Mouse (Mus musculus): ENCODE data around the gene Olfr676. TPM values are rescaled to one million over a fixed set of nuclear protein-coding genes. Genes with fewer than 3 reads are reported as not detected.
"Not testable (repeated sequence)": the region's sequence is repeated elsewhere in the genome, so short reads cannot be mapped to it uniquely, and the experiment has no call there.

The Olfr676 gene
- polyA plus RNA-seq (2015; fragmentation: Nextera tagmentation; extraction: Ambion mirVana): not detected in 2 replicates

- H3K27ac ChIP-seq (replicated peaks): no peak within 1 kb of the TSS
- H3K4me3 ChIP-seq: no peak within 1 kb of the TSS
- no peaks in the 10 kb centered on the region for H3K36me3 ChIP-seq
- no peaks in the 10 kb centered on the region for H3K9me3 ChIP-seq
- ATAC-seq (ENCODE audit: low FRiP score, low read depth): no peak
- no peak within 1 kb of the TSS for H3K9ac ChIP-seq
- no peaks in the 10 kb centered on the region for H3K4me1 ChIP-seq (replicated peaks)
- no peak within 1 kb of the TSS for H3K4me2 ChIP-seq
- no peaks in the 10 kb centered on the region for H3K27me3 ChIP-seq
These were observed at the start of gene Olfr676 for GRCm38 (mm10) chr7:105032398-105032797. Gene Olfr676 (plus strand): TSS chr7:105032698.

DNA sequence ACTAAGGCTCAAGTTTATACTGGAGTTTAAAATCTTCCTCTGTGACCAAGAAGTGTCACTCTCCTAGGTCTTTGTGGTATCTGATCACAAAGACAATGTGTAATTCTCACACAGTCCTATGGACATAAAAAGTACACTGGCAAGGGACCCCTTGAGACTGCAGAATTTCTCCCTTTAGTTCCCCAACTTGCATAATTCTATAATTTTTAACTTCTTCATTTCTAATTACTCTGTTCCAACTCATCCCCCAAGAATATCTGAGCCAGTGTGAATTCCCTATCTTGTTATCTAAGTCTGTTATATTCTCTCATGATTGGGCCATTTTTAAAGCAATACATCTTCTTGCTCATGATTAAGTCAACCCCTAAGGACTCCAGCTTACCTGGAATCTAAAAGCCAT, 30.6 kb upstream of the Olfr676 start, which contains the start of gene Olfr672:
TSS of gene Olfr672 (minus strand) at position 101 of the 400 bp plus-strand sequence.
- H3K4me3 ChIP-seq: no peak within 1 kb of the TSS
- no peak within 1 kb of the TSS for H3K4me2 ChIP-seq
- no peak within 1 kb of the TSS for H3K27ac ChIP-seq (replicated peaks)
- no peak for ATAC-seq (ENCODE audit: low FRiP score, low read depth)
- H3K36me3 ChIP-seq: no peaks in the 10 kb centered on the region
- H3K9ac ChIP-seq: no peak within 1 kb of the TSS
- no peaks in the 10 kb centered on the region for H3K27me3 ChIP-seq
- H3K9me3 ChIP-seq: no peaks in the 10 kb centered on the region
- H3K4me1 ChIP-seq (replicated peaks): no peaks in the 10 kb centered on the region

DNA sequence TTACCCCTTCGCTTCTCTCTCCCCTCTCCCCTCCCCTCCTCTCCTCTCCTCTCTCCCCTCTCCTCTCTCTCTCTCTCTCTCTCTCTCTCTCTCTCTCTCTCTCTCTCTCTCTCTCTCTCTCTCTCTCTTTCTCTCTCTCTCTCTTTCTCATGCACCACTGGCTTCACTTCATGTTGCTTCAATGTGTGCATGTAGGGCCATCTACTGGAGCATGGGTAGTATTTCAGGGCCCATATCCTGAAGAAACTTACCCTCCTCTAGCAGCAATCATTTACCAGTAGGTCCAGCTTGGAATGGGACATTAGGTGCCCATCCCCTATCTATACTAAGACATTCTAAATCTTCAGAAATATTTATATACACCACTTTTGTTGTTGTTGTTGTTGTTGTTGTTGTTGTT, 10.0 kb upstream of the Olfr676 start:
- Histone ChIP-seq H3K9ac (no peak overlapping the region), H3K4me3 (no peak overlapping the region), H3K9me3 (no peaks in the 10 kb centered on the region), H3K4me1 (replicated peaks) (no peaks in the 10 kb centered on the region), H3K36me3 (no peaks in the 10 kb centered on the region), H3K27ac (replicated peaks) (no peak overlapping the region), H3K27me3 (no peaks in the 10 kb centered on the region), H3K4me2 (no peak overlapping the region)
- ATAC-seq (ENCODE audit: low FRiP score, low read depth): no peak
- 57% methylated on average over 1 of the region's 1 CpGs for WGBS

- H3K4me1 ChIP-seq (replicated peaks): no peaks in the 10 kb centered on the region
- H3K4me2 ChIP-seq: no peak within 1 kb of the TSS
- H3K27me3 ChIP-seq: no peaks in the 10 kb centered on the region
- no peaks in the 10 kb centered on the region for H3K36me3 ChIP-seq
- no peak for ATAC-seq (ENCODE audit: low FRiP score, low read depth)
- no peak within 1 kb of the TSS for H3K4me3 ChIP-seq
- no peak within 1 kb of the TSS for H3K27ac ChIP-seq (replicated peaks)
- no peak within 1 kb of the TSS for H3K9ac ChIP-seq
- H3K9me3 ChIP-seq: no peaks in the 10 kb centered on the region
- WGBS: 76% methylated on average over 1 of the region's 1 CpGs
These were observed 4.1 kb upstream of the Olfr676 start, which contains the start of gene Olfr675 for GRCm38 (mm10) chr7:105028360-105028759. Gene Olfr675 (minus strand): TSS chr7:105028460.

- not testable (repeated sequence) for H3K9me3 ChIP-seq; H3K4me3 ChIP-seq; H3K36me3 ChIP-seq; H3K9ac ChIP-seq; H3K4me1 ChIP-seq (replicated peaks); H3K27ac ChIP-seq (replicated peaks); H3K27me3 ChIP-seq; H3K4me2 ChIP-seq; ATAC-seq (ENCODE audit: low FRiP score, low read depth)
- 53% methylated on average over 5 of the region's 5 CpGs for WGBS
These were observed 1.3 kb downstream of the Olfr676 start for GRCm38 (mm10) chr7:105033836-105034235.

- Histone ChIP-seq H3K27ac (replicated peaks) (no peak overlapping the region), H3K4me3 (no peak overlapping the region), H3K9ac (no peak overlapping the region), H3K4me1 (replicated peaks) (no peaks in the 10 kb centered on the region), H3K27me3 (no peaks in the 10 kb centered on the region), H3K36me3 (no peaks in the 10 kb centered on the region), H3K4me2 (no peak overlapping the region), H3K9me3 (no peaks in the 10 kb centered on the region)
- no peak for ATAC-seq (ENCODE audit: low FRiP score, low read depth)
These were observed 26.5 kb downstream of the Olfr676 start for GRCm38 (mm10) chr7:105058951-105059350.

- Histone ChIP-seq H3K9me3 (no peaks in the 10 kb centered on the region), H3K27me3 (no peaks in the 10 kb centered on the region), H3K4me3 (no peak within 1 kb of the TSS), H3K9ac (no peak within 1 kb of the TSS), H3K27ac (replicated peaks) (no peak within 1 kb of the TSS), H3K4me1 (replicated peaks) (no peaks in the 10 kb centered on the region), H3K36me3 (no peaks in the 10 kb centered on the region), H3K4me2 (no peak within 1 kb of the TSS)
- 93% methylated on average over 1 of the region's 1 CpGs for whole genome bisulfite sequencing
- no peak for ATAC-seq (ENCODE audit: low FRiP score, low read depth)
These were observed 31.7 kb downstream of the Olfr676 start, which contains the start of gene Olfr678 for GRCm38 (mm10) chr7:105064175-105064574. Gene Olfr678 (plus strand): TSS chr7:105064475.

- no peak within 1 kb of the TSS for H3K27ac ChIP-seq (replicated peaks)
- 78% methylated on average over 1 of the region's 1 CpGs for WGBS
- H3K9ac ChIP-seq: no peak within 1 kb of the TSS
- H3K4me3 ChIP-seq: no peak within 1 kb of the TSS
- no peaks in the 10 kb centered on the region for H3K9me3 ChIP-seq
- no peaks in the 10 kb centered on the region for H3K4me1 ChIP-seq (replicated peaks)
- no peaks in the 10 kb centered on the region for H3K36me3 ChIP-seq
- H3K27me3 ChIP-seq: no peaks in the 10 kb centered on the region
- no peak within 1 kb of the TSS for H3K4me2 ChIP-seq
- ATAC-seq (ENCODE audit: low FRiP score, low read depth): no peak
These were observed 48.4 kb downstream of the Olfr676 start, which contains the start of gene Olfr679 for GRCm38 (mm10) chr7:105080905-105081304. Gene Olfr679 (plus strand): TSS chr7:105081205.

Other genes with a start within 250 kb of the Olfr676 start
- gene Usp17lb, start 190.1 kb upstream of the Olfr676 start, polyA plus RNA-seq (2015; fragmentation: Nextera tagmentation; extraction: Ambion mirVana): not detected in 2 replicates
- not detected in 2 replicates for gene Usp17la, start 175.7 kb upstream of the Olfr676 start, polyA plus RNA-seq (2015; fragmentation: Nextera tagmentation; extraction: Ambion mirVana)
- gene Olfr665, start 154.7 kb upstream of the Olfr676 start, polyA plus RNA-seq (2015; fragmentation: Nextera tagmentation; extraction: Ambion mirVana): not detected in 2 replicates
- not detected in 2 replicates for gene Olfr666, start 136.7 kb upstream of the Olfr676 start, polyA plus RNA-seq (2015; fragmentation: Nextera tagmentation; extraction: Ambion mirVana)
- gene Olfr667, start 111.2 kb upstream of the Olfr676 start, polyA plus RNA-seq (2015; fragmentation: Nextera tagmentation; extraction: Ambion mirVana): not detected in 2 replicates
- gene Olfr668, start 104.6 kb upstream of the Olfr676 start, polyA plus RNA-seq (2015; fragmentation: Nextera tagmentation; extraction: Ambion mirVana): not detected in 2 replicates
- not detected in 2 replicates for gene Olfr669, start 98.5 kb upstream of the Olfr676 start, polyA plus RNA-seq (2015; fragmentation: Nextera tagmentation; extraction: Ambion mirVana)
- not detected in 2 replicates for gene Olfr670, start 70.1 kb upstream of the Olfr676 start, polyA plus RNA-seq (2015; fragmentation: Nextera tagmentation; extraction: Ambion mirVana)
- not detected in 2 replicates for gene Olfr671, start 53.6 kb upstream of the Olfr676 start, polyA plus RNA-seq (2015; fragmentation: Nextera tagmentation; extraction: Ambion mirVana)
- gene Olfr672, start 30.7 kb upstream of the Olfr676 start, polyA plus RNA-seq (2015; fragmentation: Nextera tagmentation; extraction: Ambion mirVana): not detected in 2 replicates
- not detected in 2 replicates for gene Olfr675, start 4.2 kb upstream of the Olfr676 start, polyA plus RNA-seq (2015; fragmentation: Nextera tagmentation; extraction: Ambion mirVana)
- not detected in 2 replicates for gene Olfr677, start 18.7 kb downstream of the Olfr676 start, polyA plus RNA-seq (2015; fragmentation: Nextera tagmentation; extraction: Ambion mirVana)
- not detected in 2 replicates for gene Olfr678, start 31.8 kb downstream of the Olfr676 start, polyA plus RNA-seq (2015; fragmentation: Nextera tagmentation; extraction: Ambion mirVana)
- gene Olfr679, start 48.5 kb downstream of the Olfr676 start, polyA plus RNA-seq (2015; fragmentation: Nextera tagmentation; extraction: Ambion mirVana): not detected in 2 replicates
- not detected in 2 replicates for gene Olfr680-ps1, start 60.1 kb downstream of the Olfr676 start, polyA plus RNA-seq (2015; fragmentation: Nextera tagmentation; extraction: Ambion mirVana)
- not detected in 2 replicates for gene Olfr681, start 84.1 kb downstream of the Olfr676 start, polyA plus RNA-seq (2015; fragmentation: Nextera tagmentation; extraction: Ambion mirVana)
- gene Olfr683, start 114.3 kb downstream of the Olfr676 start, polyA plus RNA-seq (2015; fragmentation: Nextera tagmentation; extraction: Ambion mirVana): not detected in 2 replicates
- gene Olfr684, start 131.0 kb downstream of the Olfr676 start, polyA plus RNA-seq (2015; fragmentation: Nextera tagmentation; extraction: Ambion mirVana): not detected in 2 replicates
- gene Olfr685, start 153.3 kb downstream of the Olfr676 start, polyA plus RNA-seq (2015; fragmentation: Nextera tagmentation; extraction: Ambion mirVana): not detected in 2 replicates
- gene Olfr686, start 174.8 kb downstream of the Olfr676 start, polyA plus RNA-seq (2015; fragmentation: Nextera tagmentation; extraction: Ambion mirVana): not detected in 2 replicates